Mouse (Mus musculus) layer of hippocampus, postnatal 10 days (tissue): ENCODE results near the gene Asb6. TPM values are rescaled to one million over a fixed set of nuclear protein-coding genes. Genes with fewer than 3 reads are reported as not detected.

Source experiments
- DNase-seq, 2 experiments: peaks; one replicate each; pipeline ENCODE4 v3.0.0; 2021; ENCODE audit warnings: low spot score in 2 of 2
- long read RNA-seq: library from polyadenylated mRNA; stranded (forward); transcript quantifications from one replicate; pipeline ENCODE4 v2.0.0, GENCODE M21; 2023
- total RNA-seq, 2 experiments: library from RNA; stranded (reverse); gene quantifications; 2 replicates each; pipeline ENCODE4 v1.2.3; 2021

The Asb6 gene
- total RNA-seq: 10 to 100 TPM; 34.9 to 36.1 TPM
- long read RNA-seq, full-length matches to known transcripts: 28 of 36 reads
- long read RNA-seq, partial matches to known transcripts: 4 of 36 reads
- long read RNA-seq, other reads (novel, unspliced or antisense): 4 of 36 reads

GRCm38 (mm10) chr2:30830283-30830795 lies at the start of gene Asb6:
Asb6 (minus strand) TSS chr2:30830333.
- no peak for DNase-seq

GRCm38 (mm10) chr2:30879481-30879880 lies 49.3 kb upstream of the Asb6 start:
- DNase-seq: no peak

DNA sequence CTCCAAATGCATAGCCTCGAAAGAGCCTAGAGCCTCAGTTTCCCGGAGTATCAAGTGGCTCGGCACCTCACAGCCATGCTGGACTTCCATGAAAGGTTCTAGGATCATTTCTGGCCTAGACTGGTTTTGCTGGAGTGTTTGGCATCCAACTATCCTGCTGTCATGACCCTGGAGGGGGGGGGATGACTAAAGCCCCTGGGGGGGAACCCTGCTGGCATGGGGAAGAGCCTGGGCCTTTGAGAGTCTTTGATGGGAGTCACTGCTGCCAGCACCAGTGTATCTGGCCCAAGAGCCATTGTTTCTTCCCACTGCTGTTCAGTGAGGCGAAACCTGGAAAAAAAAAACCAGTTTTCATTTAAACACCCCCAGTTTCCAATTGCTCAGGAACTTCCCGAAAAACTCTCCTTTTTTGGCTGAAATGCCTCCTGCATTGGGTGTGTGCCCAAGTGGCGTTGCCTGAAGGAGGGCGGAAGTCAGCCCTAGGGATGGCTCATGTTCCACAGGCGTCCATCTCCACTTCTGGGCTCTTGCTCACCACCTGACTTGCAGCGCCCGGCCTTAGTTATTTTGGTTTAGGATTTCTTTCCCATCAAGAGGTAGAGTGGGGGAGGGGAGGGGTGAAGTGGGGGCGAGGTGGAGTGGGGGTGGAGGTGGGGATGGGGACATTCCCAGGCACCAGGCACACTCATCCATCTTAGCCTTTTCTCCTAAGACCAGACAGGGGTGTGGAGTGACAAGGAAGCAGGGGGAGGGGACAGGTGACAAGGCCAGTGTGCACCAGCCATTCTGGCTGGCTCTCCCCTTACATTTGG lies 45.7 kb upstream of the Asb6 start:
- peak in 1 of 2 experiments; percentile 38 for DNase-seq

DNA sequence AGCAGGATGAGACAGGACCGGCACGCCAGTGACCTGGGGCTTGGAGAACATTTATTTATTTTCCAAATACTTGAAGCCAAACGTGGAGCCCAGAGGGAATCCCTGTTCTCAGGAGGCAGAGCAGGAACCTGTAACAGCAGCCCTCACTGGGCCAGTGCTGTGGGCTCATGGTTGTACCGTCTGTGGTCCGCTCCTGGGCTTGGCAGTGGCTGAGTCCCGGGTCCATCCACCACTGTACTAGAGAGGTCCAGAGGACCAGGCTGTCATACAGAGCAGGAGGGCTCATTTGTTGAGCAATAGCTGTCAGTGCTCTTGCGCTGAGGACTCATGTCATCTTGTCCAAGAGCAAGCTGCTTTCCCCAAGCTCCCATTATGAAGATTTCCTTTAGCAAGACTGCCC lies 45.0 kb upstream of the Asb6 start:
- no peak for DNase-seq

- DNase-seq: no peak
Measured at GRCm38 (mm10) chr2:30874445-30874844, 44.3 kb upstream of the Asb6 start.

DNA sequence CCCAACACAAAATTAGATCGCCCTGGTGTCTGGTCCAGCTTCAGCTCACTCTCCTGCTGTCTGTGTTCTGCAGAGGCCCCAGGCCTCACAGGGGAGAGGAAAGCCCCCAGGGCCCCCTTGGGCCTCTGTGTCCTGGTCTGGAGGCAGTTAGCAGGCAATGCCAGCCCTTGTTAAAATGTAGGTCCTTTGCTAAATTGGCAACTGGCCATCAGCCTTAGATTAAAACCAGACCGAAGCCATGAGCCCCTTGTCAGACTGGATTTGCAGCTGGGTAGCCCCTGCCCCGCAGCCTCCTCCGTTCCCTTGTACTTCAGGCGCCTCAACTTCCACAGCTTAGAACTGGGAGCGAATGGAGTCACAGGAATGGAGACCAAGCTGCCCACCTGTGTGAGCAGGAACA lies 42.5 kb upstream of the Asb6 start:
- no peak for DNase-seq

GRCm38 (mm10) chr2:30870863-30871262 lies 40.7 kb upstream of the Asb6 start:
- peak; percentile 45 to 54 for DNase-seq

DNA sequence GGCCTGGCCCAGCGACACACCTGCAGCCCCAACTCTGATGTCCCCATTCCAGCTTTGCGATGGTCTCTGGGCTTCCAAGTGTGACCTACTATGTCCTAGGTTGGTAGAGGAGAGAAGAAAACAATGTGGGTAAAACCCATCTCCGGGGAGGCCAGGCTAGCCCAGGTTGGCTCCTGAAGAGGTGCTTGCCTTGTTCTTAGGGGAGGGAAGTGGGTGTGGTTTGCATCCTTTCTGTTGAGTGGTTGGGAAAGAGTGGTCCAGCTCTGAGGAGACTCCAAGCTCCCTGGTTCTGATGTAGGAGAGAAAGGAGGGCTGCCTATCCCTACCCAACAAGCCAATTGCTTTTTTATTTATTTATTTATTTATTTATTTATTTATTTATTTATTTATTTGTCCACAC lies 35.3 kb upstream of the Asb6 start:
- no peak for DNase-seq

- DNase-seq: no peak
Measured at GRCm38 (mm10) chr2:30864968-30865381, 34.8 kb upstream of the Asb6 start.

DNA sequence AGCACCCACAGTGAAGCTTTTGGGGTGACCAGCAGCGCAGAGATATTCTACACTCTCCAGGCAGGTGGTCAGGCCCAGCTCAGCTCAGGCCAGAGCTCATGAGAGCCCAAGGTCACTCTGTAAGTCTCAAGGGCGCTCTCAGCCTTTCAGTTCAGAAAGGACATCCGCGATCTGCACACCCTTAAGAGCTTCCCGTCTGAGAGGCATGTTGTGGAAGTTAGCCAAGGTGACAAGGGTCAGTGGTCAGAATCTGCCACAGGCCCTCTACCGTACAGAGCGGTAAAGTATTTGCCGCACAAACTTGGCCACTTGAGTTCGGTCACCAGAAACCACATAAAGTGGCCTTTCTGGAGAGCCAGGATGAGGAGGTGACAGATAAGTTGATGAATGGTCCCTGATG lies 33.4 kb upstream of the Asb6 start:
- DNase-seq: no peak

- no peak for DNase-seq
Measured at GRCm38 (mm10) chr2:30862081-30862480, 31.9 kb upstream of the Asb6 start.

DNA sequence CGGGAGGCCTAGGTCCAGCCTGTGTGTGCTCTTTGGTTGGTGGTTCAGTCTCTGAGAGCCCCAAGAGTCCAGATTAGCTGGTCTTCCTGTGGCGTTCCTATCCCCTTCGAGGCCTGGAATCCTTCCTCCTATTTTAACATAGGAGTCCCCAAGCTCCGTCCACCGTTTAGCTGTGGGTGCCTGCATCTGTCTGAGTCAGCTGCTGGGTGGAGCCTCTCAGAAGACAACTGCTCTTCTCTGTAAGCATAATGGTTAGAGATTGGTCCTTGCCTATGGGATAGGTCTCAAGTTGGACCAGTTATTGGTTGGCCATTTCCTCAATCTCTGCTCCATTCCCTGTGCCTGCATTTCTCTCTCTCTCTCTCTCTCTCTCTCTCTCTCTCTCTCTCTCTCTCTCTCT lies 29.6 kb upstream of the Asb6 start:
- DNase-seq: no peak

- no peak for DNase-seq
Measured at GRCm38 (mm10) chr2:30857076-30857475, 26.9 kb upstream of the Asb6 start.

GRCm38 (mm10) chr2:30852771-30853313 lies 22.7 kb upstream of the Asb6 start:
- DNase-seq: no peak

GRCm38 (mm10) chr2:30850581-30850980 lies 20.4 kb upstream of the Asb6 start:
- DNase-seq: no peak

DNA sequence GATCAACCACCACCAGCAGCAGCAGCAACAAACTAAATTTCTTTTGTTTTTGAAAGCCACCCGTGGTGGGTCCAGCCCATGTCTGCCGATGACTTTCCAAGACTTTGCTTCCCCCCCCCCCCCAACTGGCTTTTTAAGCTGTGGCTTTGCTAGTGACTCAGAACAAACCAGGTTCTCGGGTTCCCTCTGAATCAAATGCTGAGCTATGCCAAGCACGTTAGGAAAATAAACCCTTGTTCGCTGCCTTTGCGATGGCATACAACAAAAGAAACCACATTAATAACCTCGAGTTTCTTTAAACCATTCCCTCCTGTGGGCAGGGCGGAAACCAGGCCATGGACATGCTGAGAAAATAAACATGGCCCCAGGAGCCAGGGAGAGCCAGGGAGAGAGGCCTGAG lies 18.1 kb upstream of the Asb6 start:
- DNase-seq: no peak

DNA sequence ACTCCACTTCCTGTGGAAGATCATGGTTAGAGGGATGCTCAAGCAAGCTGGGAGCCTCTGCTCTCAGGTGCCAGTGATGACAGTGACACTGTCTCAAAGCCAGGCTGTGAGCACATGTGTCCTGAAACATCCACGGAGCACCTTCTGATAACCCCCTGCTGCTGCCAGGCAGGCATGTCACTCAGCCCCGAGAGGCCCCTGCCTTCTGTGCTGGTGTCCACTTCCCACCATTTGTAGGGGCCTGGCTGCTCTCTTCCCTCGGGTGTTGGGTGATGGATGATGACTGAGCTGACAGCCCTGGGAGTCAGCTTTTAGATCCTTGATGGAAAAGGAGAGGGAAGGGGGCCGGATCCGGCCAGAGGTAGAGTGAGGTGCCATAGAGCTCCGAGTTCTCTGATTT lies 16.6 kb upstream of the Asb6 start:
- DNase-seq: no peak

GRCm38 (mm10) chr2:30846236-30846635 lies 16.1 kb upstream of the Asb6 start:
- no peak for DNase-seq

DNA sequence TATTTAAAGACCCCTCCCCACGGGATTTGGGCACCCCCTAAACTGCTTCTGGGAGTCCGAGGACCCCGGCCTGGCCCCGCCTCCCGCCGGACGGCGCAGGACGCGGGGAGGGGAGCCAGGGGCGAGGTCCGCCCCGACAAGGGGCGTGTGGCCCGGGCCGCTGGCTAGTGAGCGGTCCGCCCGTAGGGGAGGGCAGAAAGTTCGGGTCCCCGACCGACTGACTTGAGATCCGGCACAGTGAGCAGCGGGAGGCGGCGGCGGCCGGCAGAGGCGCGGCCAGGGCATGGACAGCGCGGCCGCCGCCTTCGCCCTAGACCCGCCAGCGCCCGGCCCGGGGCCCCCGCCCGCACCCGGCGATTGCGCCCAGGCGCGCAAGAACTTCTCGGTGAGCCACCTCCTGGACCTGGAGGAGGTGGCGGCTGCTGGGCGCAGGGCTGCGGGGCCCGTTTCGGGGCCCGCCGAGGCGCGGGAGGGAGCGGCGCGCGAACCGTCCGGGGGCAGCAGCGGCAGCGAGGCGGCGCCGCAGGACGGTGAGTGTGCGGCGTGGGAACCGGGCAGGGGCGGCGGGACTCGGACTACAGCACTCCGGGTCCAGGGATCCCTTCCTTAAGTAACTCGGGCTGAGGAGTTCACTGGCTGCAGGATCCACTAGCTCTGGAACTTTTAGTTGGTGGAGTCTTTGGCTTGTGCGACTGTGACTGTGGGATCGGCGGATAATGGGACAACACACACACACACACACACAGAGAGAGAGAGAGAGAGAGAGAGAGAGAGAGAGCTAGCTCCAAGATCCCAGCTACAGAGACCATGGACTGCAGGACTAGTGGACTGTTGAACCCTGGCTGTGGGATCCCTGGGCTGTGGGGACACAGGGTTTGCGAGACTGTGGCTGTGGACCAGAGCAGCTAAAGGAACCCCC lies 15.3 kb upstream of the Asb6 start:
- DNase-seq: no peak

DNA sequence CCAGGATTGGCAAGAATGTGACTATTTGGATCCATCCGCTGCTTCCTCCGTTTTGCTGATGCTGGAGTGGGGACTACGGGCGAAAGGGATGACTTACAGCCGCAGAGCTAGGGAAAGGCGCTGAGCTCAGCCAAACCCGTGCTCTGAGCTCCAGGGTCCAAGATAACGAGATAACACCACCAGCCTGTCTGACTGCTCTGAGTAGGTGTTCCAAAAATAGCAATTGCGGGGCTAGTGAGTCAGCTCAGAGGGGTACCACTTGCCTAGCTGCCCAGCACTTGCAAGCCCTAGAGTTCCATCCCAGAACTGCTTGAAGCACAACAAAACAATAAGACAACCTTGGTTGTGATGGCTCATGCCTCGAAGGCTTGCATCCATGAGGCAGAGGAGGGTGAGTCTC lies 12.5 kb upstream of the Asb6 start:
- no peak for DNase-seq

DNA sequence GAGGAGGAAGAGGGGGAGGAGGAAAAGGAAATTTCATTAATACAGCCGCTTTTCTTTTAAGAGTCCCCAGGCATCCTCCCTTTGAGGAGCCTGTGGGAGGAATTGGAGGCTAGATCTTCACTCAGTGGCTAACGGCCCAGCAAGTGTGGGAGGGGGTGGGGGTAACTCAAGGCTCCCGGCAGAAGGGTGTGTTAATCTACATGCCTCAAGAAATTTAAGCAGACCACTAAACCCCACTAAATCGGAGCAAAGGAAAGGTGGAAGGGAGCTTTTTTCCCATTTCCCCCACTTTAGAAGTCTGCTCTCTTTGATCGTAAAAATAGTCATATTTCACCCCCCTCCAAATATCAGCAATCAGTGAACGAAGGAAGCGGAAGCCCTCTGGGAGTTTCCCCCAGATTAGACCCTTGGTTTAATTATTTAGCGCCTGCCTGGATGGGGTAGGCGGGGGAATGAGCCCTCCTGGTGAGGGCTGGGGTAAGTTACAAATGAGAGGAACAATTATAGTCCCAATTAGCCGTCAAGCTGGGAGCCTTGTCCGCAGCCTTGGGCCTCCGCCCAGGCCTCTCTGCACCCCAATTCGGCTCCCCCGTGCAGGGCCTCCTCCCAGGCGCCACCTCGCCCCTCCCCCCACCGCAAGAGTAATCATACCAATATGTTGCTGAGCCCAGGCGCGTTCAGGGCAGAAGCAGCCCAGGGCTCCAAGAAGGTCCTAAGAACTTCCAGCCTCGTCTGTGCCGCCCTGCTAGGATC lies 6.3 kb upstream of the Asb6 start:
- DNase-seq: peak in 1 of 2 experiments; percentile 37
